Mouse (Mus musculus) thymus, adult 2 months (tissue): ENCODE data around the gene Lrrc15. TPM values are rescaled to one million over a fixed set of nuclear protein-coding genes. Genes with fewer than 3 reads are reported as not detected.
A peak's percentile ranks its signal among the peaks of the same experiment; 100 is the strongest.

Source experiments
- DNase-seq: peaks from one replicate; pipeline ENCODE4 v3.0.0; 2021
- H3K27ac ChIP-seq: fragments of 200-500 bp; 2 replicates; pipeline ENCODE4 v1.5.1; 2012; ENCODE audit warnings: low read length, control low read depth; ENCODE audit not compliant: control insufficient read depth, insufficient read depth
- H3K27me3 ChIP-seq: fragments of 200-500 bp; 2 replicates; pipeline ENCODE4 v1.6.1; 2012; ENCODE audit warnings: mild to moderate bottlenecking, low read length, moderate library complexity, mixed read lengths; ENCODE audit not compliant: control insufficient read depth, insufficient read depth
- H3K36me3 ChIP-seq: fragments of 200-500 bp; 2 replicates; pipeline ENCODE4 v1.6.1; 2012; ENCODE audit warnings: mild to moderate bottlenecking, low read length, moderate library complexity; ENCODE audit not compliant: control insufficient read depth, insufficient read depth
- H3K4me1 ChIP-seq: fragments of 200-500 bp; replicated peaks from 2 replicates; pipeline ENCODE4 v1.6.1; 2012; ENCODE audit warnings: low read length; ENCODE audit not compliant: control insufficient read depth, insufficient read depth
- H3K4me3 ChIP-seq: fragments of 200-500 bp; 2 replicates; pipeline ENCODE4 v1.5.1; 2012; ENCODE audit warnings: mild to moderate bottlenecking, low read length, control low read depth, moderate library complexity; ENCODE audit not compliant: control insufficient read depth, insufficient read depth
- CTCF ChIP-seq: fragments of 200-500 bp; IDR thresholded peaks from 2 replicates; pipeline ENCODE4 v1.5.1; 2012; ENCODE audit warnings: mild to moderate bottlenecking, control low read depth, low read length, moderate library complexity, borderline replicate concordance; ENCODE audit not compliant: control insufficient read depth, poor library complexity, insufficient read depth; ENCODE audit errors: extremely low read depth
- POLR2A ChIP-seq: fragments of 200-500 bp; IDR thresholded peaks from 2 replicates; pipeline ENCODE4 v1.6.1; 2012; ENCODE audit warnings: mild to moderate bottlenecking, low read length, control low read depth, moderate library complexity; ENCODE audit not compliant: control insufficient read depth, poor library complexity, insufficient read depth; ENCODE audit errors: extremely low read depth
- WGBS: fragments of 180-500 bp; shearing (Covaris S2); methylation state at CpG from one replicate; pipeline ENCODE4 v1.1.7; 2018; 5-methylcytosine and 5-hydroxymethylcytosine counted together
- polyA plus RNA-seq: library from polyadenylated mRNA; depleted of rRNA; stranded (reverse); fragments of >200 nt; gene quantifications from 2 replicates; pipeline ENCODE4 v1.2.3, GENCODE M21; 2012

Gene Lrrc15
- polyA plus RNA-seq, 1 experiment = 0.51 TPM

- H3K4me3 ChIP-seq = no peak within 1 kb of the TSS
- H3K4me1 ChIP-seq = peaks cover 12% of the 10 kb centered on the region
- H3K36me3 ChIP-seq = no peaks in the 10 kb centered on the region
- 94% methylated on average over 5 of the region's 5 CpGs for WGBS
- no peak for DNase-seq
- H3K27ac ChIP-seq = no peak within 1 kb of the TSS
- TF ChIP-seq CTCF = no peak
- no peak for TF ChIP-seq POLR2A
- no peaks in the 10 kb centered on the region for H3K27me3 ChIP-seq
Measured at GRCm38 (mm10) chr16:30267359-30267758, 15.7 kb downstream of the Lrrc15 start, which contains the start of gene Cpn2. Gene Cpn2, minus strand, starts transcription at chr16:30267499.

GRCm38 (mm10) chr16:30266561-30266960 is 16.5 kb downstream of the Lrrc15 start:
- no peak for DNase-seq
- no peak for TF ChIP-seq CTCF
- no peak for TF ChIP-seq POLR2A
- Histone ChIP-seq H3K27me3 (no peaks in the 10 kb centered on the region), H3K36me3 (no peaks in the 10 kb centered on the region), H3K4me1 (peaks cover 5% of the 10 kb centered on the region; the same call in 1 of the 2 replicates), H3K4me3 (no peak overlapping the region), H3K27ac (no peak overlapping the region)
- 94% methylated on average over 5 of the region's 5 CpGs for WGBS

DNA sequence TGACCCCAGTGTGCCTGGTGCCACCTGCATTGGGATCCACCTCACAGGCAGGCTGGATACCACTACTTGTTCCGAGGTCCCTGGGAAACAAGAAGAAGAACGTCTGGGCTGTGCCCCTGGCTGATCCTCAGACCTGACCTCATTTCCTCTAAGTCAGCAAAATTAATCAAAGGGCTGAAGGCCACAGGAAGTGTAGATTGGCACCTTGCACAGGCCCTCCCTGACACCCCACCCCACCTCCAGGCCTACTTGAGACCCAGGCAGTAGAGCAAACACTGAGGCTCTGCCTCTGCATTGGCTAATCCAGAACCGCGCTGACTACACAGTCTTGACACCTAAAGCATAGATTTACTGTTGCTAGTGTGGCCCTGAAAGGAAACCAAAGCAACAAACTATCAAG is 17.4 kb downstream of the Lrrc15 start:
- no peak for DNase-seq
- Histone ChIP-seq H3K27ac (no peak overlapping the region), H3K27me3 (no peaks in the 10 kb centered on the region), H3K4me1 (0 out of 2 replicates have a peak, but pooled peaks cover 3% of the 10 kb centered on the region), H3K36me3 (no peaks in the 10 kb centered on the region), H3K4me3 (no peak overlapping the region)
- no peak for TF ChIP-seq CTCF
- TF ChIP-seq POLR2A = no peak
- WGBS = 36% methylated on average over 4 of the region's 4 CpGs

DNA sequence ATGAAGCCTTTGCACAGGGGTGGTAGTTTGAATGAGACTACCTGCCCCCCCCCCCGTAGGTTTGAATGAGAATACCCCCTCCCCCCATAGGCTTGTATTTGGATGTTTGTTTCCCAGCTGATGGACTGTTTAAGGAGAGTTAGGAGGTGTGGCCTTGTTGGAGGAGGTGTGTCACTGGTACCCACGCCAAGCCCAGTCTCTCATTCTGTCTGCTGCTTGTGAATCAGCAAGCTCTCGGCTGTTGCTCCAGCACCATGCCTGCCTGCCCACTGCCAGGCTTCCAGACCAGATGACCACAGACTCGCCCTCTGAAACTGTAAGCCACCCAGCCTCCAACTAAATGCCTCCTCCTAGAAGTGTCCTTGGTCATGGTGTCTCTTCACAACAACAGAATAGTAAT is 19.9 kb downstream of the Lrrc15 start:
- Histone ChIP-seq H3K4me3 (no peak overlapping the region), H3K36me3 (no peaks in the 10 kb centered on the region), H3K4me1 (0 out of 2 replicates have a peak, but pooled peaks cover 3% of the 10 kb centered on the region), H3K27me3 (no peaks in the 10 kb centered on the region), H3K27ac (no peak overlapping the region)
- DNase-seq = no peak
- no peak for TF ChIP-seq CTCF
- no peak for TF ChIP-seq POLR2A
- 80% methylated on average over 4 of the region's 4 CpGs for WGBS

- WGBS = 0% methylated on average over 2 of the region's 2 CpGs
Measured at GRCm38 (mm10) chr16:30262664-30263063, 20.4 kb downstream of the Lrrc15 start.

DNA sequence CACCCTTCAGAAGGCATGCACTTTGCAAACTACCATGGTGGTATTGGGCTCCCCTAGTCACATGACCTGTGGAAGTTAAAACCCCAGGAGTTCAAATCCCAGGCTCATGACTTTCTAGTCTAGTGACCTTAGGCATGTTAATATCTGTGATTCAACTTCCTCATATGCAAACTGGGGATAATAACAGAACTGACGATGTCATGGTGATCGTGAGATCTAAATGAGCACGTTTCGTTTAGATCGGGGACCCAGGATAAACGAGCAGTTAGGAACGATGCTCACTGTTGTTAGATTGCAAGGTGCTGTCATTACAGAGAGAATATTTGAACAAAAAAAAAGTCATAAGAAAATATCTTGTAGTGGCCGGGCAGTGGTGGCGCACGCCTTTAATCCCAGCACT is 20.9 kb downstream of the Lrrc15 start:
- no peak overlapping the region for H3K27ac ChIP-seq
- TF ChIP-seq POLR2A (no peak), CTCF (no peak)
- WGBS = 78% methylated on average over 10 of the region's 10 CpGs
- H3K4me3 ChIP-seq = no peak overlapping the region
- no peaks in the 10 kb centered on the region for H3K36me3 ChIP-seq
- H3K27me3 ChIP-seq = no peaks in the 10 kb centered on the region
- 0 out of 2 replicates have a peak, but pooled peaks cover 3% of the 10 kb centered on the region for H3K4me1 ChIP-seq
- no peak for DNase-seq

More at GRCm38 (mm10) chr16:30262664-30263063, 20.4 kb downstream of the Lrrc15 start:
- peak; percentile 70 for DNase-seq
- no peak overlapping the region for H3K27ac ChIP-seq
- H3K4me1 ChIP-seq = 0 out of 2 replicates have a peak, but pooled peaks cover 3% of the 10 kb centered on the region
- H3K36me3 ChIP-seq = no peaks in the 10 kb centered on the region
- H3K4me3 ChIP-seq = no peak overlapping the region
- H3K27me3 ChIP-seq = no peaks in the 10 kb centered on the region
- TF ChIP-seq POLR2A (no peak), CTCF (peak; percentile 64; the same call in 1 of the 2 replicates)

DNA sequence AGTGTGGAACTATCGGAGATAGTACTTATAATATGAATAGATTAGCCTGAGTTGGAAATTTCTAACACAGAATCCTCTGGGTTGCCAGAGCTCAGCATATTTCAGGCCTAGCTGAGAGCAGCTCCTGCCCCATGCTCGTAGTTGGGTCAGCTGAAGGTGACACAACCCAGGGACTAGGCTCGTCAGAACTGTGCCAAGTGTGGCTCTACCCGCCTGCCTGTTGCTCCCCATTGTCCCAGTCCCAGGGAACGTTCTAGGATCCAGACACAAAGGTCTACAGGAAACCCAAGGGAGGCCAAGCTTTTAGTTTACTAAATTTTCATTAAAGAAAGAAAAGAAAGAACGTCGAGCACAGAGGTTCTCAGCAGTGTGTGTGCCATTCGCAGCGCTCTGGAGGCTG is 21.7 kb downstream of the Lrrc15 start:
- no peaks in the 10 kb centered on the region for H3K36me3 ChIP-seq
- TF ChIP-seq CTCF (no peak), POLR2A (no peak)
- no peak overlapping the region for H3K27ac ChIP-seq

More for the DNA sequence above, 21.7 kb downstream of the Lrrc15 start:
- DNase-seq = no peak
- Histone ChIP-seq H3K4me3 (no peak overlapping the region), H3K4me1 (0 out of 2 replicates have a peak, but pooled peaks cover 3% of the 10 kb centered on the region), H3K27me3 (no peaks in the 10 kb centered on the region)
- 95% methylated on average over 9 of the region's 9 CpGs for WGBS
